Mouse (Mus musculus): ENCODE results near the gene Ctsll3. TPM values are rescaled to one million over a fixed set of nuclear protein-coding genes. Genes with fewer than 3 reads are reported as not detected.

Gene Ctsll3
- total RNA-seq, 2 experiments from 2014 or later = not detected

- DNase-seq (ENCODE audit: low spot score in 2 of 2) = peak in 1 of 2 experiments; percentile 51
These were observed 54.1 kb downstream of the Ctsll3 start for GRCm38 (mm10) chr13:60748556-60748955.

Other genes starting within 250 kb of the Ctsll3 start
- gene Dapk1, start 200.9 kb downstream of the Ctsll3 start, total RNA-seq (2021) = 10 to 100 TPM; 87.4 to 91.0 TPM
- gene BC051665, start 16.5 kb downstream of the Ctsll3 start, total RNA-seq (2021) = not detected
- gene 4930486L24Rik, start 61.6 kb upstream of the Ctsll3 start, total RNA-seq (2021) = under 1 TPM in 1 of 2 experiments, not detected in 1; 0.45 TPM
- not detected for gene Gm49392, start 94.0 kb upstream of the Ctsll3 start, total RNA-seq (2021)
- 1 to 10 TPM; 2.1 to 2.3 TPM for gene Ctla2b, start 94.6 kb upstream of the Ctsll3 start, total RNA-seq (2021)
- gene Tpbpb, start 102.0 kb upstream of the Ctsll3 start, total RNA-seq (2021) = not detected
- gene Gm49393, start 132.7 kb upstream of the Ctsll3 start, total RNA-seq (2021) = not detected
- gene Gm49391, start 133.7 kb upstream of the Ctsll3 start, total RNA-seq (2021) = 1 to 10 TPM in 1 of 2 experiments, under 1 TPM in 1; 0.91 to 1.1 TPM
- gene Ctla2a, start 133.8 kb upstream of the Ctsll3 start, total RNA-seq (2021) = 10 to 100 TPM; 25.7 to 35.2 TPM
- gene Tpbpa, start 139.1 kb upstream of the Ctsll3 start, total RNA-seq (2021) = not detected
- gene Ctsj, start 203.1 kb upstream of the Ctsll3 start, total RNA-seq (2021) = not detected
- gene Ctsq, start 237.8 kb upstream of the Ctsll3 start, total RNA-seq (2021) = not detected